Mouse (Mus musculus) frontal cortex, adult 2 months (tissue): ENCODE results near the gene Gm12845. TPM values are rescaled to one million over a fixed set of nuclear protein-coding genes. Genes with fewer than 3 reads are reported as not detected.
"Not testable (repeated sequence)": the region's sequence is repeated elsewhere in the genome, so short reads cannot be mapped to it uniquely, and the experiment has no call there.

Experiments used
- DNase-seq, 2 experiments: peaks; one replicate each; pipeline ENCODE4 v3.0.0; 2022; ENCODE audit warnings: low spot score in 1 of 2; ENCODE audit errors: extremely low spot score in 1 of 2
- polyA plus RNA-seq: library from polyadenylated mRNA; depleted of rRNA; stranded (reverse); fragments of >200 nt; gene quantifications from 2 replicates; pipeline ENCODE4 v1.2.3, GENCODE M21; 2012; rRNA removed

Gm12845 gene
- polyA plus RNA-seq, result not detected in 2 replicates

DNA sequence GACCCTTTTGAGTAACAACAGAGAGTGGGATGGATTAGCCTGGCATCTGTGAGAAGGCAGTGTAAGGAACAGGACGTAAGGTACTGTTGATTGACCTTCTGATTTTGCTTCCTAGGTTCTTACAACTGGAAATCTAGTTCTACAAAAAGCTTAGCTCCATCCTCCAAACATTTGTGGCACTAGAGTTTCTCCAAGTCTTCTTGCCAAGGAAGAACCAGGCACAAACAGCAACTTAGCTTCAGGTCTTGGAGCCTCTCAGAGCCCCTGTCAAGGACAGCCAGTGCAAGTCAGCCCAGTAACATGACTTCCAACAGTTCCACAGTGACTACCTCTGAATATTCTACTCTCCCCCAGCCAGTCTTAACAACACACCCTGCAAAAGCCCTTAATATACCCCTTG, at the start of gene Gm12845:
Gene Gm12845, plus strand, starts transcription at position 301 of the 400 bp plus-strand sequence.
- no peak for DNase-seq

DNA sequence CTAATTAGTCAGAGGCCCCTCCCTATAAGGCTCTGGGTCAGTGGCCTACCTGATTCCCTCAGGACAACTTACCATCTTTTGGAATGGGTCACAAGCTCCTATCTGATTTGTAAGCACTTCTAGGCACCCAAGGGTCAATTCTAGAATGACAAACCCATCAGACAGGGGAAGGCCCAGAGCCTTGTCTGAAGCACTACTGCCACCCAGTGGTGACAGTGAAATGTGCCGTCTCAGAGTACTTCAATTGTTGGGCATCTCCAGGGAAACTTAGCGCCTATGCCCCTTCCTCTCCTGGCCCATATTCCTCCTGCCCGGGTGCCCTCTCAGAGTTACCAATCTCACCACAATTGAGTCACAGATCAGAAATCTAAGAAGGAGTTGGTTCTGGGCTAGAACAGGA, 47.3 kb upstream of the Gm12845 start:
- DNase-seq, result peak in 1 of 2 experiments; percentile 90

DNA sequence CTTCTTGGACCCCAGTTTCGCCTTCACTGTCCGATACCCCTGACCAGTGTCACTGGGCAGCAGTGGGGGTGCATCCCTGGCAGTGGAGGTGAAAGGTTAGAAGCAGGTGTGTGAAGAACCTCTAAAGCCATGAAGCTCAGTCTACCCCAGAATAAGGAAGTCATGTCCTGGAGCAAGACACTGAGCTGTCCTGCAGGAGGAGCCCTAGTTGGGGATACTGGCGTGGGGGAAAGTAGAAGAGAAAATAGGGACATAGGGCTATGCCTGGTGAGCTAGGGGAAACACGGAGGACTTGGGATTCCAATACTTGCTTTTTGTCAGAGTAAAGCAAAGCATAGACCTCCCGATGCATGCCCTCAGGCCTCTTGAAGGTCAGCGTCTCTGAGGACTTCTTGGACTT, 43.2 kb upstream of the Gm12845 start:
- no peak for DNase-seq

DNA sequence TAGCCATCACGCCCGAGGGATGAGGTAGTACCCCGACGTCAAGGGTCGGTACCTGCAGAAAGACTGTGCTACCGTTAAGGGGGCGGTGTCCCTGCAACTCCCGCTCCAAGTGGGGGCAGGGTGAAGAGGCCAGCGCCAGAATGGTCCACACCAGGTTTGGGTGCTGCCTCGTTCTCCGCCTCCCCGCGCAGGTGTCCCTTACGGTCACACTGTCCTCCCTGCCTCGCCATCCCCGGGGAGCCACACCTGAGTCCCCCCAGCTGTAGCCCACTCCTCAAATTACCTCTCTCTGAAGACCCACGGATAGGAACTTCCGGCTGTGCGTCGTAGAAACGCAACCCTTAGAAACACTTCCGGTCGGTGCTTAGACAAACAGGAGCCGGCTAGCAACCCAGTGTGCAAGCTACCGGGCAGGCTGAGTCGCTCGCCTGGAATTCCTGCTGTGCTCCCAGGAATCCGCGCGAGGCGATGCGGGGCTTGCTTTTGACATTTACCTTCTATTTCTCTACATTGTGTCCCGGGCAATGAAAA, 42.2 kb upstream of the Gm12845 start, which contains the start of gene Dmap1:
Gene Dmap1, minus strand, starts transcription at position 343 of the 531 bp plus-strand sequence.
- peak in 1 of 2 experiments; percentile 90 for DNase-seq

DNA sequence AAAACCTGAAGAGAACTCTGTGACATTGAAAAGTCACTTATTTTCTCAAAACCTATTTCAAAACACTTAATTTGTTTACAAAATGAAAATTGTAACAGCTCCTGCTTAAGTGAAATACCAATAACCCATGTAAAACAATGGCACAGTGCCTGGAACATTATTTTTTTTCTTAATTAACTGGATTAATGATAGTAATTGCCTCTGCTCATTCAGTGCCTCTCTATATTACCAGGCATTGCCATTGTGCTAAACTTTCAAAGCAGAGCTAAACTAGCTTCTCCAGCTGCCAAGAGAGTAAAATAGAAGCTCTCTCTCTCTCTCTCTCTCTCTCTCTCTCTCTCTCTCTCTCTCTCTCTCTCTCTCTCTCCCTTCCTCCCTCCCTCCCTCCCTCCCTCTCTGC, 41.7 kb upstream of the Gm12845 start:
- DNase-seq, result no peak

DNA sequence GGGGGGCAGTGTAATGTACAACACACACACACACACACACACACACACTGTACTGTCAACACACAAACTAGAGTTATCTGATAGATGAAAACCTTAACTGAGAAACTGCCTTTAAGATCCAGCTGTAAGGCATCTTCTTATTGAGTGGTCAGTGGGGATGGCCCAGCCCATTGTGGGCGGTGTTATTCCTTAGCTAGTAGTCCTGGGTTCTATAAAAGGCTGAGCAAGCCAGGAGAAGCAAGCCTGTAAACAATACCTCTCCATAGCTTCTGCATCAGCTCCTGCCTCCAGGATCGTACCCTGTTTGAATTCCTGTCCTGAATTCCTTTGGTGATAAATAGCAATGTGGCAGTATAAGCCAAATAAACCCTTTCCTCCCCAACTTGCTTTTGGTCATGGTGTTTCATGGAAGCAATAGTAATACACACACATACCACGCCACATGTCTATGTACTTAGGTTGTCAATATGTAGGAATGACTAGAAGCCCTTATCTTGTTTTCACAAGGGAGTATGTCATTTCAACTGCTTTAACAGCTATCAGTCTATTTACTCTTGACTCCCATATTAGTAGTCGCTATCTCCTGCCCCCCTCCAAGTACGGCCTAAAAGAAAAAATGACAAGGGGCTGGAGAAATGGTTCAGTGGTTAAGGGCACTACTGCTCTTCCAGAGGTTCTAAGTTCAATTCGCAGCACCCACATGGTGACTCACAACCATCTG, 41.0 kb upstream of the Gm12845 start:
- DNase-seq, result no peak

DNA sequence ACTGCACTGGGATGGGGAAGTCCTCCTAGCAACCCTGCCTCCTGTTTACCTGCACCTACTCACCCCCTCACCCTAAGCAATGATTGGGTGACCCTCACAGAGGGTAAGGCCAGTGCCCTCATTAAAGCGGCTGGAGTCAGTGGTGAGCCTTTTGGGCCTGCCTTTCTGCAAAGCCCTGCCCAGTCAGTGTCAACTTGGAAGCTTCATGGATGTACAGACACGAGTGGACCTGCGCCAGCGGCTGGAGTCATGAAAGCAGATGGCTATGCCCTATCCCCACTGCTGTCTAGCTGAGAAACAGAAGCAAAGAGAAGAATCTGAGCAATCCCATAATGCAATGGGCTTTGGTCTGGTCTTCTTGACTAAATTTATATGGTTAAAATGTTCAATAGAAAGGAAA, 37.9 kb upstream of the Gm12845 start:
- no peak for DNase-seq

DNA sequence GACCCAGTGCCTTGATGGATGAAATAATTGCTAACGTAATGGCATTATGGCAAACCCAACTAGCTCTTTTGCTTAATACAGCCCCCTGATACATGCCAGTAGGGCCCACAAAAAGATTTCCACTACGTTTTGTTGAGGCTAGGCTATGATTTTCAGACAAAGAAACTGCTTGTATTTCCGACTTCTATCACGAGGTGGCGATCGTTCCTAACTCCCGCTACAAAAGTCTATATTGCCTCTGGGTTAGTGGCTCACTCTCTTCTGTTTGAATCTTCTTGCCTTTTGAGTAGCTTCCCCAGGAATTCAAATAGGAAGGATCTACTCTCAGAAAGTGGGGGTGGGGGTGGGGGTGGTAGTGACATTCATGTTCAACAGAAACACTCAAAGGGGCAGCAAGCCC, 18.9 kb upstream of the Gm12845 start:
- peak in 1 of 2 experiments; percentile 78 for DNase-seq

DNA sequence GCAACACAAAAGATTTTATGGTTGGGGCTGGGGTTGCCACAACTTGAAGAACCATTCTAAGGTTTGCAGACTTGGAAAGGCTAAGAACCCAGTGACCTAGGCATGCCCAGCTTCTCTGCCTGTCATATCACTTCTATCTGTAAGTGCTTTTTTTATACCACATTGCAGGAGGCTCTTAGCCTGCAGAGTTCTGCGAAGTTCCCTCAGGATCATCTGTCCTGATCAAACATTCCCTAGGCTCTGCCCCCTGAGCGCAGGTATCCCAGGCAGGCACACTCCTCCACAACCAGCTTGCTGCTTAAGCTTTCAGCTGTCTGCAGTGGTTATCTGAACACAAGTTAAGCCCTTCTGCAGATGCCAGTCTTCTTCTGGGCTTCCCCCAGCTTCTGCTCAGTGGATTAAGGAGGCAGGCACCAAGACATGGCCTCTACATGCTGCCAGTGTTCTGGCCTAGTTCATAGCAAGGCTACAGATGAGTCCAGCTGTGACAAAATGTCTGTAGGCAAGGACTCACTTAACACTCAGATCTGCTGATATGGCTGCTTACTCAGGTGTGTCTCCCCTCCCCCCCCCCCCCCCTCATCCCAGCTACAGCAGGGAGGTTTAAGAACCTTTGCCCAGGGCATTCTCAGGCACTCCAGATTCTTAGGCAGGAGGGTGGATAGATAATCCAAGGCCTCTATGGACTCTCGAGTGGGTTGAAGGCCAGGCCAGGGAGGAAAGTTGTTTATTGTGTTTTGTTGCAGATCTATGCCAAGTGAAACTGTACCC, 15.2 kb upstream of the Gm12845 start:
- no peak for DNase-seq

DNA sequence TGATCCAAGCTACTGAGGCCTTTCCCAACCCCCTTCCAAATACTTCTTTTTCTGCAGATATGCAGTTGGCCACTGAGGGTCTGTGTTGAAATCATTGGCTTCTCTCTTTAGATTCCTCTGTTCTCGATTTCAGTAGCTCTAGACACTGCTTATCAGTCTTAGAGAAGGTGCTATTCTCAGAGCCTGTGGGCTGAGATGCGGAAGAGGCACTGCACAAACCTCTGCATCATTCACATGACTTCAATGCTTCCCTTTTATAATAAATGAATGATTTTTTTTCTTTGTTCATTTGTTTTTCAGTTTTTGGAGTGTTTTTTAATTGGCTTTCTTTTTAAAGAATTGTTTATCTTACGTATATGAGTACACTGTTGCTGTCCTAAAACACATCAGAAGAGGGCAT, 11.9 kb upstream of the Gm12845 start:
- DNase-seq, result no peak

DNA sequence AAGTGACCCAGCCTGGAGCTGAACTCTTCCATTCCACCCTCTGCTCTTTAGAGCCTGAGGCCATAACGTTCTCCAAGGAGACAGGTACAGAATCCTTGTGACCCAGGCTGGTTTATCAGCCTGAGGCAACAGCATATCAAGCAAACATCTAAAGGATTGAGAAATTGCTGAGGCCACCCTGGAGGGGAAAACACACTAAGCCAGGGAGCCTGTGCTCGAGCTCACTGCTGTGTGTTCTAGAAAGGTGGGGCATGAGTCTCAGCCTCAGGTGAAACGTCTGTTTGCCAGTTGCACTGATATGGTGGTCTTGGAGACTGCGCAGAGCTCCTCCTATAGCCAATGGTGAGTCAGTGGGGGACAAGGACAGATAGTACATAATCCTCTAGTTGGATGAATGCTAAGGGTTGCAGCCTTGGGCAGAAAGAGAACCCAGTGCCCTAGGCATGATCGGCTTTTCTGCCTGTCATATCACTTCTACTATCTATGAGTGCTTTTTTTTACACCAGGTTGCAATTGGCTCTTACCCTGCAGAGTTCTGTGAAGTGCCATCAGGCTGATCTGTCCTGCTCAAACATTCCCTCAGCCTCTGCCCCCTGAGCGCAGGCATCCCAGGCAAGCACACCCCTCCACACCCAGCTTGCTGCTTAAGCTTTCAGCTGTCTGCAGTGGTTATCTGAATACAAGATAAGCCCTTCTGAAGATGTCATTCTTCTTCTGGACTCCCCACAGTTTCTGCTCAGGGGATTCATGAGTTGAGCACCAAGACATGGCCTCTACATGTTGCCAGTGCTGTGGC, 10.7 kb upstream of the Gm12845 start:
- DNase-seq, result no peak

DNA sequence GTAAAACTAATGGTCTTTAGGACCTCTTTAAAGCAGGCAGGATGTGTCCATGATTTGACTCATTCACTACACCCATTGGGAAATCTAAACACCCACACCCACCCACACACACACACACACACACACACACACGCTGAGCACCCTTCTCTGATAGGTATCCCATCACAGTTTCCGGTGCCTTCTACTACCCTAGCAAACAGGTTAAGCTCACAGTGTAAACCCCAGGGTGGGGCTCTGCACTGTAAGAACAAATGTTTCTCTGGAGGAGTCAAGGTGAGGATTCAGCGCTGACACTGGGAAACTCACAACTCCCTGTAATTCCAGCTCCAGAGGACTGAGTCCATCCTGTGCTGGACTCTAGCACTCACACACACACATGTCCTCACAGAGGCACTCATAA, 7.7 kb downstream of the Gm12845 start:
- no peak for DNase-seq

DNA sequence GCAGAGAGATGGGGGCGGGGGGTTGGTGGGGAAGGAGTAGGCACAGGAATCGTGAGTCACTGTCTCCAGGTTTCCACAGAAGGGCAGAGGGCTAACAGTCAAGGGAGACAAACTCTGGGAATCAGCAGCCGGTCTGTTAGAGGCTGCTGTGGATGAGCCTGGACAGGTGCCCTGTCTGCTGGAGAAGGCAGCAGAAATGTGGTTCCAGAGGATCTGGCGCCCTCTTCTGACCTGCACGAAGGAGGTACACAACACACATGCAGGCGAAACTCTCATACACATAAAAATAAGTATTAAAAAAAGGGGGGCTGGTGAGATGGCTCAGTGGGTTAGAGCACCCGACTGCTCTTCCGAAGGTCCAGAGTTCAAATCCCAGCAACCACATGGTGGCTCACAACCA, 13.3 kb downstream of the Gm12845 start:
- no peak for DNase-seq

DNA sequence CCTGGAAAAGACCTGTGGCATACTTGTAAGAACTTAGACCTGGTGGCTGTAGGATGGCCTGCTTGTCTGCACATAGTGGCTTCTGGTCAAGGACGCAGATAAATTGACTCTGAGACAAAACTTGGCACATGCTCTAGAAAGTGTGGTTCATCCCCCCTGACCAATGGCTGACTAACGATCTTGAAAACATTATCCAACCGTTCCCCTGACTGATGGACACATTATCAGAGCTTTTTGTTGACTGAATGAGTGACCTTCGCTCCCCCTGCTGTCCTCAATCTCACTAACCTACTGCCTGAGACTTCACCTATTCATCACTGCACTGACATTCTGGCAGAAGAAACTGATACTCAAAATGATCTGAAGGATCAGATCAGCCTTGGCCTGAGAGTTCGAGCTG, 28.3 kb downstream of the Gm12845 start:
- not testable (repeated sequence) for DNase-seq

DNA sequence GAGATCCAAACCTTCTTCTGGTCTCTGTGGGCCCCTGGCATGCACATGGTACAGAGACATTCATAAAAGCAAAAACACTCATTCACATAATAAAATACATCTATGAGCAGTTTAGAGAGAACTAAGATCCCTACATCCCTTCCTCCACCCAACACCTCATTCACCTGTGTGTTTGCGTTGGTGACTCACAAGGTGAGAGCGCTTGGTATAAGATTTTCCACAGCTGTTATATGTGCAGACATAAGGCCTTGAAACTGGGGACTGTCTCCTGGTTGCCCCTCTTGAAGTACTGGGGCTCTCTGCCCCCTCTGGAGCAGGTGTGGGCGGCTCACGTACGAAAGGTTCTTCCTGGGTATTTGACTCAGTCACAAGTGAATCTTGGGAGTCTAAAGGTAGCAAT, 35.9 kb downstream of the Gm12845 start:
- no peak for DNase-seq

DNA sequence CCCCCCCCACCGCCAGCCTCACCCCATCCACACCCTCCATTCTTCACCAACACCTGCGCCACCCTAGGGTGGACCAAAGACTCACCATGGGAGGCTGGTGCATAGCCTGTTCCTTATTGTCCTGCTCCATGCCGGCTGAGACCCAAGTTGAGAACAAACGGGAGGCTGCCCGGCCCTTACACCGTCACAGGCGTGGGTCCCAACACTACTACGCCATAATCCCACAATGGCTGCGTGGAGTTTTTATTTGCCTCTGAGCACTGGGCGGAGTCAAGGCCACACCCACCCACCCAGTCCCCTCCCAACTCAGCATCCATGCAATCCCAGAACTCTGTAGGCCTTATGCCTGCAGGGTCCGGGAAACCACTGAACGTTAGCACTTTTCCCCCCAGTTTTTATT, 41.2 kb downstream of the Gm12845 start, which contains the start of gene Klf17:
Gene Klf17, minus strand, starts transcription at position 233 of the 400 bp plus-strand sequence.
- no peak for DNase-seq

DNA sequence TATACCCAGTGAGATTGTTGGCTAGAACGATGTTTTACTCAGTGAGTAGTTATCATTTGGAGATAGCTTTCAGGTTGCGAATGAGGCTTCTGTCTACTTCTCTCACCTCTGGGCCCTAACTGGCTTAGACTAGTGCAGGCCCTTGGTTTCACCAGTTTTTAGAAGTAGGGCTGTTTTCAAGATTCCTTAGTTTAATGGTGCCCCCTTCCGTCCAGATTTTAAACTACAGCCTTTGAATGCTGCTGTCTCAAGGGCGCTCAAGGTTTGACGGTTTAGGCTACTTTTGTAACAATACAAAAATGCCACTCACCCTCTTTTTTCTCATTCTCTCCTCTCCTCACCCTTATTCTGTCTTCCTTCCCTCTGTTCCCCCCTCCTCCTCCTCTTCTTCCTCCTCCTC, 46.7 kb downstream of the Gm12845 start:
- peak; percentile 29 to 96 for DNase-seq

DNA sequence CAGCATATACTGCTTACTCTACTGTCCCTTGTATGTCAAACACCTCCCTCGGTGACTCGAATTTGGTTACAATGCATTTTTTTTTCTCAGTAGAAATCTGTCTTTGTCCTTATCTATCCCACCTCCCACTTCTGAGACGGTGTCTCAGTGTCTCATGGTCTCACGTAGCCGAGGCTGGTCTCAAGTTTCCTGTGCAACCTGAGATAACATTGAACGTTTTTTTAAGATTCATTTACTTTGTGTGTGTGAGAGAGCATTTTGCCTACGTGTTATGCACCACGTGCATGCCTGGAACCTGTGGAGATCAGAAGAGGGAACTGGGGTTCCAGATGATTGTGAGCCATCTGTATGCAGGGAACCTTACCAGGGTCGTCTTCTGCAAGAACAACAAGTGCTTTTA, 48.7 kb downstream of the Gm12845 start:
- no peak for DNase-seq
